Mouse (Mus musculus) erythroblast, embryonic 14.5 days (primary cell): ENCODE measurements around the gene Ptpn12. TPM values are rescaled to one million over a fixed set of nuclear protein-coding genes. Genes with fewer than 3 reads are reported as not detected.

Experiments
- H3K27me3 ChIP-seq: 2 replicates; pipeline ENCODE4 v1.6.1; 2012; ENCODE audit warnings: inconsistent platforms; ENCODE audit not compliant: control insufficient read depth
- H3K36me3 ChIP-seq: 2 replicates; pipeline ENCODE4 v1.6.1; 2012; ENCODE audit warnings: mild to moderate bottlenecking, inconsistent platforms; ENCODE audit not compliant: control insufficient read depth
- H3K4me1 ChIP-seq: 2 replicates; pipeline ENCODE4 v1.6.1; 2012; ENCODE audit warnings: inconsistent platforms; ENCODE audit not compliant: control insufficient read depth
- H3K4me3 ChIP-seq: replicated peaks from 2 replicates; pipeline ENCODE3; 2012; ENCODE audit warnings: moderate library complexity, mild to moderate bottlenecking, inconsistent platforms
- H3K9me3 ChIP-seq: 2 replicates; pipeline ENCODE4 v1.6.1; 2012; ENCODE audit warnings: low read length, inconsistent platforms, mixed read lengths; ENCODE audit not compliant: control insufficient read depth
- GATA1 ChIP-seq: IDR thresholded peaks from 2 replicates; pipeline ENCODE4 v1.6.1; 2012; ENCODE audit warnings: low read length, inconsistent platforms, mixed read lengths
- TAL1 ChIP-seq: IDR thresholded peaks from 3 replicates; pipeline ENCODE4 v1.6.1; 2012; ENCODE audit warnings: low read length, inconsistent platforms, mixed read lengths
- polyA plus RNA-seq: library from polyadenylated mRNA; stranded (reverse); fragments of >175 nt; gene quantifications from 2 replicates; pipeline ENCODE4 v1.2.3, GENCODE M21; 2012

Ptpn12 gene
- polyA plus RNA-seq, 1 experiment = 0.43 TPM

GRCm38 (mm10) chr5:20963295-20963694, 92.4 kb downstream of the Ptpn12 start:
- Histone ChIP-seq H3K9me3 (0 out of 2 replicates have a peak, but pooled peaks cover 2% of the 10 kb centered on the region), H3K36me3 (peaks cover 12% of the 10 kb centered on the region), H3K4me1 (peaks cover 4% of the 10 kb centered on the region; the same call in 1 of the 2 replicates), H3K4me3 (no peak overlapping the region), H3K27me3 (no peaks in the 10 kb centered on the region)
- TF ChIP-seq TAL1 (no peak), GATA1 (no peak)

- H3K36me3 ChIP-seq = peaks cover 26% of the 10 kb centered on the region
- H3K9me3 ChIP-seq = 0 out of 2 replicates have a peak, but pooled peaks cover 1% of the 10 kb centered on the region
- H3K4me3 ChIP-seq = no peak overlapping the region
- TF ChIP-seq GATA1 (no peak), TAL1 (no peak)
- H3K4me1 ChIP-seq = peaks cover 9% of the 10 kb centered on the region
- no peaks in the 10 kb centered on the region for H3K27me3 ChIP-seq
Observed at GRCm38 (mm10) chr5:20960927-20961326, 94.8 kb downstream of the Ptpn12 start.

GRCm38 (mm10) chr5:20956298-20956697, 99.4 kb downstream of the Ptpn12 start, which contains the start of gene Rsbn1l:
Gene Rsbn1l, minus strand, starts transcription at chr5:20956398.
- peaks cover 44% of the 10 kb centered on the region for H3K4me1 ChIP-seq
- peak within 1 kb of the TSS; percentile 19 for H3K4me3 ChIP-seq
- H3K9me3 ChIP-seq = no peaks in the 10 kb centered on the region
- H3K36me3 ChIP-seq = peaks cover 37% of the 10 kb centered on the region
- no peaks in the 10 kb centered on the region for H3K27me3 ChIP-seq
- TF ChIP-seq TAL1 (no peak), GATA1 (no peak)

GRCm38 (mm10) chr5:20955114-20955835, 100.4 kb downstream of the Ptpn12 start:
- Histone ChIP-seq H3K36me3 (peaks cover 34% of the 10 kb centered on the region), H3K9me3 (no peaks in the 10 kb centered on the region)

GRCm38 (mm10) chr5:20952337-20952925, 103.3 kb downstream of the Ptpn12 start:
- TF ChIP-seq GATA1 (peak; percentile 14; the same call in 1 of the 2 replicates), TAL1 (no peak)
- Histone ChIP-seq H3K4me1 (peaks cover 62% of the 10 kb centered on the region), H3K27me3 (no peaks in the 10 kb centered on the region), H3K36me3 (peaks cover 35% of the 10 kb centered on the region), H3K9me3 (no peaks in the 10 kb centered on the region), H3K4me3 (peak overlapping the region; percentile 83)

More at GRCm38 (mm10) chr5:20955114-20955835, 100.4 kb downstream of the Ptpn12 start:
- Histone ChIP-seq H3K4me1 (peaks cover 43% of the 10 kb centered on the region), H3K4me3 (peak overlapping the region; percentile 19), H3K27me3 (no peaks in the 10 kb centered on the region)
- TF ChIP-seq TAL1 = no peak
- no peak for TF ChIP-seq GATA1

- H3K4me3 ChIP-seq = peak overlapping the region; percentile 83
- peaks cover 35% of the 10 kb centered on the region for H3K36me3 ChIP-seq
- TF ChIP-seq GATA1 = no peak
- no peak for TF ChIP-seq TAL1
- H3K9me3 ChIP-seq = no peaks in the 10 kb centered on the region
- no peaks in the 10 kb centered on the region for H3K27me3 ChIP-seq
- H3K4me1 ChIP-seq = peaks cover 68% of the 10 kb centered on the region
Observed at GRCm38 (mm10) chr5:20951666-20952281, 103.9 kb downstream of the Ptpn12 start.

- peak overlapping the region; percentile 83 for H3K4me3 ChIP-seq
- H3K9me3 ChIP-seq = no peaks in the 10 kb centered on the region
- H3K27me3 ChIP-seq = no peaks in the 10 kb centered on the region
- peaks cover 28% of the 10 kb centered on the region for H3K36me3 ChIP-seq
- TF ChIP-seq TAL1 (no peak), GATA1 (no peak)
- H3K4me1 ChIP-seq = peaks cover 68% of the 10 kb centered on the region
Observed at GRCm38 (mm10) chr5:20950855-20951650, 104.7 kb downstream of the Ptpn12 start.

GRCm38 (mm10) chr5:20950516-20950854, 105.2 kb downstream of the Ptpn12 start:
- H3K27me3 ChIP-seq = no peaks in the 10 kb centered on the region
- TF ChIP-seq TAL1 (no peak), GATA1 (no peak)
- peaks cover 23% of the 10 kb centered on the region for H3K36me3 ChIP-seq
- peak overlapping the region; percentile 83 for H3K4me3 ChIP-seq
- no peaks in the 10 kb centered on the region for H3K9me3 ChIP-seq
- H3K4me1 ChIP-seq = peaks cover 67% of the 10 kb centered on the region
